Mouse (Mus musculus) limb, embryonic 12.5 days (tissue): ENCODE data around the gene Lrrc46. TPM values are rescaled to one million over a fixed set of nuclear protein-coding genes. Genes with fewer than 3 reads are reported as not detected.

Source experiments
- ATAC-seq: fragments of 200-750 bp; cut with Nextera tagmentation; 2 replicates; pipeline ENCODE4 v1.8.0; 2017; ENCODE audit warnings: low read depth, moderate TSS enrichment; ENCODE audit not compliant: insufficient number of reproducible peaks, insufficient read depth, low FRiP score, low TSS enrichment
- H3K27ac ChIP-seq: fragments of 300-500 bp; sonication (generic); 2 replicates; pipeline ENCODE4 v1.5.1; 2016; ENCODE audit warnings: mild to moderate bottlenecking, moderate library complexity
- H3K27me3 ChIP-seq: fragments of 300-500 bp; sonication (generic); 2 replicates; pipeline ENCODE4 v1.6.1; 2016; ENCODE audit warnings: mild to moderate bottlenecking, moderate library complexity
- H3K36me3 ChIP-seq: fragments of 300-500 bp; sonication (generic); 2 replicates; pipeline ENCODE4 v1.6.1; 2016; ENCODE audit warnings: mild to moderate bottlenecking, moderate library complexity
- H3K4me1 ChIP-seq: fragments of 300-500 bp; sonication (generic); replicated peaks from 2 replicates; pipeline ENCODE4 v1.6.1; 2016
- H3K4me2 ChIP-seq: fragments of 300-500 bp; sonication (generic); 2 replicates; pipeline ENCODE4 v1.6.1; 2016; ENCODE audit warnings: mild to moderate bottlenecking, moderate library complexity
- H3K4me3 ChIP-seq: fragments of 300-500 bp; sonication (generic); replicated peaks from 2 replicates; pipeline ENCODE4 v1.5.1; 2016; ENCODE audit warnings: mild to moderate bottlenecking
- H3K9ac ChIP-seq: fragments of 300-500 bp; sonication (generic); replicated peaks from 2 replicates; pipeline ENCODE4 v1.6.1; 2016; ENCODE audit warnings: mild to moderate bottlenecking, moderate library complexity
- H3K9me3 ChIP-seq: fragments of 300-500 bp; sonication (generic); 2 replicates; pipeline ENCODE4 v1.6.1; 2016; ENCODE audit warnings: mild to moderate bottlenecking, moderate library complexity
- WGBS: fragments of 180-500 bp; shearing (Covaris S2); methylation state at CpG from one replicate; pipeline ENCODE4 v1.1.7; 2016; 5-methylcytosine and 5-hydroxymethylcytosine counted together
- microRNA-seq: library from miRNA; unstranded; fragments of <30 nt; microRNA quantifications from one replicate; pipeline ENCODE4, GENCODE M21; 2017
- polyA plus RNA-seq: library from polyadenylated mRNA; unstranded; fragments of >200 nt; fragmentation: Nextera tagmentation; extraction: Ambion mirVana; gene quantifications from 2 replicates; pipeline ENCODE4 v1.2.1, GENCODE M21; 2016

The Lrrc46 gene
- polyA plus RNA-seq, 1 experiment from 2014 or later: 1.0 TPM

DNA sequence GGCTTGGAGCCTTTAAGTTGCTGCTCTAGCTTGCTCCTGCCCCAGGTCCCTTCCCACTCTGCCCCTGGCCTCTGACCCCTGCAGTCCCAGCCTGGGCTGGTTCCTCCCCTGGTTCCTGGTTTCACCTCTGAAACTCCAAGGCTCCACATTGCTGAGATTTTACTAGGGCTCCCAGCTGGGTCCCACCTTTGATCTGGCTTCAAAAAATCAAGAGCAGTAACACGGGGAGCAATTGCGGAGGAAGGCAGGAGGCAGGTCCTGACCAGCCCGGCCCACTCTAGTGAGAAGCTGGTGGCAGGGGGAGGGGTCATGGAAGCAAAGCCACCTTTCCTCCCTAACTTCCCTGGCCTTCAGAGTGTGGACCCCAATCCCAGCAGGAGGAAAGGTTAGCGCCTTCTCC is 56.3 kb downstream of the Lrrc46 start:
- Histone ChIP-seq H3K4me1 (peaks cover 46% of the 10 kb centered on the region), H3K36me3 (no peaks in the 10 kb centered on the region), H3K9ac (no peak overlapping the region), H3K4me3 (no peak overlapping the region), H3K9me3 (no peaks in the 10 kb centered on the region), H3K4me2 (peak overlapping the region; percentile 21; the same call in 1 of the 2 replicates), H3K27me3 (peaks cover 19% of the 10 kb centered on the region), H3K27ac (no peak overlapping the region)
- WGBS: 6% methylated on average over 4 of the region's 4 CpGs
- ATAC-seq: no peak

Small RNA genes lying within 50 kb of the gene (microRNA-seq; reads per million reads assigned to microRNA genes)
- 1.2 reads per million for gene Mir8103

Other genes starting within 250 kb of the Lrrc46 start
- 66.3 and 70.1 TPM in 2 replicates for gene Nfe2l1, start 211.4 kb downstream of the Lrrc46 start, polyA plus RNA-seq
- 78.1 and 88.3 TPM in 2 replicates for gene Copz2, start 191.5 kb downstream of the Lrrc46 start, polyA plus RNA-seq
- 87.8 and 89.6 TPM in 2 replicates for gene Cdk5rap3, start 124.9 kb downstream of the Lrrc46 start, polyA plus RNA-seq
- 0.84 and 1.1 TPM in 2 replicates for gene Prr15l, start 113.3 kb downstream of the Lrrc46 start, polyA plus RNA-seq
- 18.4 and 19.7 TPM in 2 replicates for gene Pnpo, start 97.4 kb downstream of the Lrrc46 start, polyA plus RNA-seq
- 13.7 and 17.8 TPM in 2 replicates for gene Sp2, start 58.4 kb downstream of the Lrrc46 start, polyA plus RNA-seq
- 6.5 and 7.7 TPM in 2 replicates for gene Sp6, start 28.0 kb downstream of the Lrrc46 start, polyA plus RNA-seq
- gene Scrn2, start 11.5 kb downstream of the Lrrc46 start, polyA plus RNA-seq: 32.4 and 35.1 TPM in 2 replicates
- 80.0 and 80.5 TPM in 2 replicates for gene Mrpl10, start 153 bp upstream of the Lrrc46 start, polyA plus RNA-seq
- 6.7 and 8.7 TPM in 2 replicates for gene Osbpl7, start 9.2 kb upstream of the Lrrc46 start, polyA plus RNA-seq
- gene Tbx21, start 73.9 kb upstream of the Lrrc46 start, polyA plus RNA-seq: 0.17 TPM in 1 of 2 replicates, not detected in the other
- 8.0 and 8.7 TPM in 2 replicates for gene Tbkbp1, start 110.1 kb upstream of the Lrrc46 start, polyA plus RNA-seq
- gene Kpnb1, start 146.5 kb upstream of the Lrrc46 start, polyA plus RNA-seq: 60.2 and 62.7 TPM in 2 replicates
- gene Npepps, start 239.2 kb upstream of the Lrrc46 start, polyA plus RNA-seq: 81.1 and 85.8 TPM in 2 replicates